ENCODE assay signal across 14 mouse cellular contexts in genomic region chr6:127236510-127237109, GRCm38 (mm10).
DNase-seq lines count a peak whose midpoint lies in the region; ATAC-seq and TF ChIP-seq lines count a peak whose summit lies in the region.
"Had no signal": no experiment of that assay in that cellular context is flagged by ENCODE, and none has a peak within 500 bp of the region (broad histone marks: within the 10 kb centered on the region; RNA-seq: fewer than 3 reads in every experiment).

No protein-coding gene starts in this region.

- no peaks in the 10 kb centered on the region for H3K9me3 ChIP-seq in forebrain, postnatal 0 days (ENCODE audit: low read length)
- H3K9me3 ChIP-seq in forebrain, embryonic 16.5 days (ENCODE audit: control insufficient read depth, low read length) = no peaks in the 10 kb centered on the region
- no peaks in the 10 kb centered on the region for H3K9me3 ChIP-seq in midbrain, embryonic 14.5 days (ENCODE audit: control insufficient read depth, low read length)
- no peaks in the 10 kb centered on the region for H3K9me3 ChIP-seq in midbrain, embryonic 10.5 days (replicated peaks)
- no peaks in the 10 kb centered on the region for H3K9me3 ChIP-seq in embryonic facial prominence, embryonic 10.5 days
- H3K9me3 ChIP-seq: heart, embryonic 10.5 days; hindbrain, embryonic 10.5 days had no signal

- TF ChIP-seq CTCF in forebrain, postnatal 0 days (IDR thresholded peaks at IDR 0.05; ENCODE audit: low read depth) = no peak

- no peak overlapping the region for H3K4me3 ChIP-seq in forebrain, postnatal 0 days (ENCODE audit: low read depth, low read length)
- no peak overlapping the region for H3K4me3 ChIP-seq in forebrain, embryonic 16.5 days (replicated peaks; ENCODE audit: low read length)
- no peak overlapping the region for H3K4me3 ChIP-seq in midbrain, embryonic 14.5 days (replicated peaks; ENCODE audit: low read depth, low read length)
- no peak overlapping the region for H3K4me3 ChIP-seq in midbrain, embryonic 10.5 days
- H3K4me3 ChIP-seq in embryonic facial prominence, embryonic 10.5 days = no peak overlapping the region
- H3K4me3 ChIP-seq: heart, embryonic 10.5 days; hindbrain, embryonic 10.5 days; layer of hippocampus, adult 2 months had no signal

- no peak overlapping the region for H3K27ac ChIP-seq in forebrain, postnatal 0 days (ENCODE audit: low read depth, low read length)
- no peak overlapping the region for H3K27ac ChIP-seq in forebrain, embryonic 16.5 days (ENCODE audit: low read length)
- H3K27ac ChIP-seq in midbrain, embryonic 14.5 days (replicated peaks; ENCODE audit: low read depth, low read length) = no peak overlapping the region
- no peak overlapping the region for H3K27ac ChIP-seq in midbrain, embryonic 10.5 days (replicated peaks)
- H3K27ac ChIP-seq in embryonic facial prominence, embryonic 10.5 days (replicated peaks) = no peak overlapping the region
- H3K27ac ChIP-seq: heart, embryonic 10.5 days; hindbrain, embryonic 10.5 days; layer of hippocampus, adult 2 months had no signal

- 63% methylated on average over 4 of the region's 4 CpGs for WGBS in forebrain, postnatal 0 days
- WGBS in forebrain, embryonic 16.5 days = 63% methylated on average over 4 of the region's 4 CpGs
- 53% methylated on average over 4 of the region's 4 CpGs for WGBS in midbrain, embryonic 14.5 days
- 70% methylated on average over 4 of the region's 4 CpGs for whole genome bisulfite sequencing in midbrain, embryonic 10.5 days
- 85% methylated on average over 4 of the region's 4 CpGs for WGBS in embryonic facial prominence, embryonic 10.5 days

- H3K27me3 ChIP-seq in forebrain, postnatal 0 days (ENCODE audit: insufficient read depth, low read length) = no peaks in the 10 kb centered on the region
- H3K27me3 ChIP-seq in forebrain, embryonic 16.5 days (replicated peaks; ENCODE audit: control insufficient read depth, insufficient read depth, low read length) = no peaks in the 10 kb centered on the region
- no peaks in the 10 kb centered on the region for H3K27me3 ChIP-seq in midbrain, embryonic 14.5 days (ENCODE audit: control insufficient read depth, insufficient read depth, low read length)
- H3K27me3 ChIP-seq in midbrain, embryonic 10.5 days (ENCODE audit: low read depth, poor library complexity, severe bottlenecking) = 0 out of 2 replicates have a peak, but pooled peaks cover 10% of the 10 kb centered on the region
- H3K27me3 ChIP-seq in splenic B cell, adult 2 months (ENCODE audit: control insufficient read depth, insufficient read depth, low read length, poor library complexity, severe bottlenecking) = no peaks in the 10 kb centered on the region
- no peaks in the 10 kb centered on the region for H3K27me3 ChIP-seq in embryonic facial prominence, embryonic 10.5 days (replicated peaks; ENCODE audit: low read depth, poor library complexity, severe bottlenecking)

- H3K36me3 ChIP-seq in forebrain, postnatal 0 days (ENCODE audit: insufficient read depth) = no peaks in the 10 kb centered on the region
- H3K36me3 ChIP-seq in forebrain, embryonic 16.5 days (ENCODE audit: control insufficient read depth, insufficient read depth) = no peaks in the 10 kb centered on the region
- no peaks in the 10 kb centered on the region for H3K36me3 ChIP-seq in midbrain, embryonic 14.5 days (ENCODE audit: control insufficient read depth, insufficient read depth, low read length)
- H3K36me3 ChIP-seq in midbrain, embryonic 10.5 days = no peaks in the 10 kb centered on the region
- H3K36me3 ChIP-seq in splenic B cell, adult 2 months (ENCODE audit: control insufficient read depth, insufficient read depth, low read length, poor library complexity, severe bottlenecking) = no peaks in the 10 kb centered on the region
- H3K36me3 ChIP-seq in embryonic facial prominence, embryonic 10.5 days (replicated peaks) = no peaks in the 10 kb centered on the region
- H3K36me3 ChIP-seq: heart, embryonic 10.5 days; hindbrain, embryonic 10.5 days had no signal

- ATAC-seq in forebrain, postnatal 0 days = peak; percentile 80
- no peak for ATAC-seq in forebrain, embryonic 16.5 days
- no peak for ATAC-seq in midbrain, embryonic 14.5 days (ENCODE audit: low FRiP score, low TSS enrichment)

- DNase-seq in forebrain, postnatal 0 days = peak; percentile 34
- DNase-seq in midbrain, embryonic 14.5 days = peak; percentile 40
- DNase-seq in midbrain, embryonic 10.5 days (ENCODE audit: low spot score) = no peak
- peak; percentile 61 for DNase-seq in lung, postnatal 36 days
- peak; percentile 95 for DNase-seq in splenic B cell, adult 2 months (ENCODE audit: low read depth, low spot score)
- no peak for DNase-seq in embryonic facial prominence, embryonic 10.5 days (ENCODE audit: low spot score)
- no peak for DNase-seq in gastrocnemius, postnatal 25 days
- DNase-seq: adrenal gland, adult 8-10 months; kidney, adult 18-20 months; retina, postnatal 1 day had no signal

- no peaks in the 10 kb centered on the region for H3K4me1 ChIP-seq in forebrain, postnatal 0 days (ENCODE audit: insufficient read depth)
- no peaks in the 10 kb centered on the region for H3K4me1 ChIP-seq in forebrain, embryonic 16.5 days (replicated peaks; ENCODE audit: control insufficient read depth, insufficient read depth, low read length)
- no peaks in the 10 kb centered on the region for H3K4me1 ChIP-seq in midbrain, embryonic 14.5 days (ENCODE audit: control insufficient read depth, insufficient read depth, low read length)
- peaks cover 11% of the 10 kb centered on the region for H3K4me1 ChIP-seq in midbrain, embryonic 10.5 days
- peaks cover 12% of the 10 kb centered on the region for H3K4me1 ChIP-seq in embryonic facial prominence, embryonic 10.5 days

- no peak overlapping the region for H3K9ac ChIP-seq in forebrain, postnatal 0 days
- H3K9ac ChIP-seq in forebrain, embryonic 16.5 days (replicated peaks; ENCODE audit: low read depth, low read length) = no peak overlapping the region
- H3K9ac ChIP-seq in midbrain, embryonic 14.5 days (replicated peaks; ENCODE audit: low read length) = no peak overlapping the region

- no peak overlapping the region for H3K4me2 ChIP-seq in forebrain, postnatal 0 days (ENCODE audit: low read depth)
- H3K4me2 ChIP-seq in forebrain, embryonic 16.5 days (ENCODE audit: low read length) = no peak overlapping the region
- no peak overlapping the region for H3K4me2 ChIP-seq in midbrain, embryonic 14.5 days (ENCODE audit: low read length)

Comparison
In these comparisons a context has a peak if more than half of its experiments do, and no peak if none do; other contexts are left out.
1. DNase-seq: peak in forebrain, postnatal 0 days (single experiment), midbrain, embryonic 14.5 days (single experiment), lung, postnatal 36 days (single experiment) and splenic B cell, adult 2 months (single experiment); none in midbrain, embryonic 10.5 days (single experiment), embryonic facial prominence, embryonic 10.5 days (single experiment) and gastrocnemius, postnatal 25 days (single experiment).